Mouse (Mus musculus) CH12.LX (cell line): ENCODE results near the gene Jak1. TPM values are rescaled to one million over a fixed set of nuclear protein-coding genes. Genes with fewer than 3 reads are reported as not detected.

Source experiments
- DNase-seq: peaks from one replicate; pipeline ENCODE4 v3.0.0-alpha.2; 2013; ENCODE audit errors: extremely low read depth
- H3K27ac ChIP-seq: 2 replicates; pipeline ENCODE4 v1.5.1; 2012; ENCODE audit warnings: low read depth, mild to moderate bottlenecking, control low read depth, moderate library complexity; ENCODE audit not compliant: insufficient read depth
- H3K27me3 ChIP-seq: replicated peaks from 2 replicates; pipeline ENCODE3; 2012; ENCODE audit warnings: inconsistent platforms
- H3K36me3 ChIP-seq, 2 experiments: replicated peaks in 1 of 2; 2 replicates each; pipeline versions ENCODE3 to v1.6.1; 2012; ENCODE audit warnings: inconsistent platforms in 1 of 2, low read length in 1 of 2, mild to moderate bottlenecking in 1 of 2, mixed read lengths in 1 of 2, moderate library complexity in 1 of 2; ENCODE audit not compliant: control insufficient read depth in 1 of 2, insufficient read depth in 1 of 2
- H3K4me1 ChIP-seq, 2 experiments: 2 replicates each; pipeline ENCODE4 v1.6.1; 2012; ENCODE audit warnings: inconsistent platforms in 1 of 2, moderate library complexity in 1 of 2; ENCODE audit not compliant: insufficient read depth in 2 of 2, control insufficient read depth in 1 of 2
- H3K4me2 ChIP-seq: 2 replicates; pipeline ENCODE4 v1.6.1; 2012; ENCODE audit warnings: low read depth, mild to moderate bottlenecking, control low read depth; ENCODE audit not compliant: poor library complexity, insufficient read depth, severe bottlenecking
- H3K4me3 ChIP-seq, 3 experiments: fragments of 150-350 bp in 1 of 3; sonication (generic) in 1 of 3; replicated peaks in 1 of 3; 2 replicates each; pipeline versions ENCODE3 to v1.5.1; 2011 to 2012; ENCODE audit warnings: low read depth in 2 of 3, low read length in 2 of 3, mild to moderate bottlenecking in 2 of 3, moderate library complexity in 2 of 3, control low read depth in 1 of 3, improper control_type of control experiment in 1 of 3, inconsistent platforms in 1 of 3, mixed read lengths in 1 of 3; ENCODE audit not compliant: poor library complexity in 1 of 3
- H3K79me2 ChIP-seq: replicated peaks from 2 replicates; pipeline ENCODE4 v1.6.1; 2012; ENCODE audit warnings: mild to moderate bottlenecking, moderate library complexity; ENCODE audit not compliant: control insufficient read depth, poor library complexity, insufficient read depth, severe bottlenecking; ENCODE audit errors: extremely low read depth
- H3K9ac ChIP-seq: 2 replicates; pipeline ENCODE4 v1.6.1; 2012; ENCODE audit warnings: low read depth, mild to moderate bottlenecking, control low read depth, moderate library complexity; ENCODE audit not compliant: insufficient read depth
- H3K9me3 ChIP-seq: replicated peaks from 2 replicates; pipeline ENCODE3; 2012; ENCODE audit warnings: low read length, inconsistent platforms, mixed read lengths
- BHLHE40 ChIP-seq: IDR thresholded peaks from 2 replicates; pipeline ENCODE4 v1.6.1; 2011; ENCODE audit warnings: mild to moderate bottlenecking, low read depth, low read length, improper control_type of control experiment
- CTCF ChIP-seq, 2 experiments: IDR thresholded peaks in 1 of 2; conservative IDR thresholded peaks in 1 of 2; 2 replicates each; pipeline ENCODE4 v1.5.1; 2011 to 2012; ENCODE audit warnings: low read depth in 2 of 2, low read length in 2 of 2, improper control_type of control experiment in 1 of 2, inconsistent platforms in 1 of 2, mild to moderate bottlenecking in 1 of 2, moderate library complexity in 1 of 2
- E2F4 ChIP-seq: IDR thresholded peaks from 2 replicates; pipeline ENCODE4 v1.6.1; 2011; ENCODE audit warnings: low read depth, low read length, improper control_type of control experiment; ENCODE audit not compliant: insufficient replicate concordance
- ETS1 ChIP-seq: conservative IDR thresholded peaks from 2 replicates; pipeline ENCODE4 v1.6.1; 2012; ENCODE audit warnings: low read depth, mild to moderate bottlenecking, inconsistent platforms, low read length, improper control_type of control experiment, moderate library complexity
- GABPA ChIP-seq: IDR thresholded peaks from 2 replicates; pipeline ENCODE4 v1.6.1; 2012; ENCODE audit warnings: low read depth, low read length, improper control_type of control experiment, inconsistent platforms; ENCODE audit not compliant: insufficient replicate concordance
- JUN ChIP-seq: IDR thresholded peaks from 2 replicates; pipeline ENCODE4 v1.6.1; 2011; ENCODE audit warnings: low read depth, mild to moderate bottlenecking, low read length, improper control_type of control experiment, moderate library complexity; ENCODE audit not compliant: insufficient read depth
- MAFK ChIP-seq: IDR thresholded peaks from 2 replicates; pipeline ENCODE4 v1.6.1; 2011; ENCODE audit warnings: low read length, improper control_type of control experiment; ENCODE audit not compliant: insufficient replicate concordance
- MAX ChIP-seq: IDR thresholded peaks from 2 replicates; pipeline ENCODE4 v1.6.1; 2011; ENCODE audit warnings: low read length, improper control_type of control experiment
- MEF2A ChIP-seq: IDR thresholded peaks from 2 replicates; pipeline ENCODE4 v1.6.1; 2014; ENCODE audit warnings: low read depth, mild to moderate bottlenecking, inconsistent platforms, low read length, improper control_type of control experiment, borderline replicate concordance
- MXI1 ChIP-seq: IDR thresholded peaks from 2 replicates; pipeline ENCODE4 v1.6.1; 2011; ENCODE audit warnings: mild to moderate bottlenecking, low read depth, low read length, improper control_type of control experiment
- NELFE ChIP-seq: IDR thresholded peaks from 2 replicates; pipeline ENCODE4 v1.6.1; 2011; ENCODE audit warnings: low read depth, low read length, improper control_type of control experiment
- PAX5 ChIP-seq: IDR thresholded peaks from 2 replicates; pipeline ENCODE4 v1.6.1; 2012; ENCODE audit warnings: low read length, inconsistent platforms, mixed read lengths
- RCOR1 ChIP-seq: conservative IDR thresholded peaks from 2 replicates; pipeline ENCODE4 v1.6.1; 2012; ENCODE audit warnings: low read depth, mild to moderate bottlenecking, inconsistent platforms, low read length, improper control_type of control experiment
- TBP ChIP-seq: conservative IDR thresholded peaks from 2 replicates; pipeline ENCODE4 v1.6.1; 2011; ENCODE audit warnings: low read depth, low read length, improper control_type of control experiment
- TCF12 ChIP-seq: IDR thresholded peaks from 2 replicates; pipeline ENCODE4 v1.6.1; 2014; ENCODE audit warnings: low read depth, mild to moderate bottlenecking, inconsistent platforms, low read length, improper control_type of control experiment
- UBTF ChIP-seq: IDR thresholded peaks from 2 replicates; pipeline ENCODE4 v1.6.1; 2012; ENCODE audit warnings: low read depth, mild to moderate bottlenecking, inconsistent platforms, low read length, improper control_type of control experiment, moderate library complexity
- ZKSCAN1 ChIP-seq: IDR thresholded peaks from 2 replicates; pipeline ENCODE4 v1.6.1; 2012; ENCODE audit warnings: low read depth, inconsistent platforms, low read length, improper control_type of control experiment, borderline replicate concordance
- dilution Hi-C: fragments of 300-500 bp; cut with MboI; formaldehyde crosslinking; loops from 2 replicates; pipeline ENCODE4 v1.14.3; 2020; ENCODE audit warnings: low sequenced_read_pairs; ENCODE audit not compliant: extremely low pct_unique_long_range_greater_than_20kb, extremely low pct_ligation_motif_present
- in situ Hi-C: fragments of 300-500 bp; cut with MboI; formaldehyde crosslinking; loops from 3 replicates; pipeline ENCODE4 v1.14.3; 2019; ENCODE audit warnings: low sequenced_read_pairs, low pct_ligation_motif_present, low pct_unique_long_range_greater_than_20kb, mixed read lengths
- polyA plus RNA-seq: library from polyadenylated mRNA; unstranded; fragments of >175 nt; gene quantifications from 2 replicates; pipeline ENCODE4 v1.2.1, GENCODE M21; 2012; ENCODE audit warnings: low read depth; ENCODE audit not compliant: insufficient read length
- total RNA-seq, 2 experiments: library from RNA; depleted of rRNA; stranded (reverse); fragments of 300-350 nt in 1 of 2; fragments of >200 nt in 1 of 2; gene quantifications; 2 replicates each; pipeline ENCODE4 v1.2.3; 2012 to 2014

Jak1 gene
- total and polyA plus RNA-seq, 3 experiments, result 28.6 to 51.4 (median 33.9) TPM

DNA sequence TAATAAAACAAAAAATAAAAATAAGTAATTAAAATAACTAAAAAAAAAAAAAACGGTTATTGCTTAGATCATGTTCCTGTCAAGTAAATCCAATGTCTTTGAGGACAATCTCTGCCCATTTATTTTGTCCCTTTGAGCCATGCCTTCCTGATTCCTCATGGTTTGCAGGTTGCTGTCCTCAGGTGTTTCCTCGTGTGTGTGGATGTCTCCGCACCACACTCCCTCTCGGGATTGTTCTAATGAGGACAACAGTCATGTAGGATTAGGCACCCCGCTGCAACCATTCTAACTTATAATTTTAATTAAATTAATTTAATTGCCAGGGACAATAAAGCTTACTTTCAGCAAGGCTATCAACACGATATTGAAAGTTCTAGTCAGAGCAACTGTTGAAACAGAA is 21.5 kb upstream of the Jak1 start:
- H3K4me2 ChIP-seq, result no peak overlapping the region
- H3K4me1 ChIP-seq, result 0 out of 4 replicates have a peak, but pooled peaks cover 3% of the 10 kb centered on the region in 2 experiments
- no peak for DNase-seq
- in situ Hi-C loops, result no loop called here
- TF ChIP-seq CTCF (conservative IDR thresholded peaks at IDR 0.05 in 1 of 2, IDR thresholded peaks at IDR 0.05 in 1 of 2; ENCODE audit: low read depth in 2 of 2, low read length in 2 of 2) (no peak), TCF12 (no peak), PAX5 (no peak), E2F4 (no peak), BHLHE40 (no peak), GABPA (no peak), TBP (no peak), JUN (no peak), MXI1 (no peak), NELFE (no peak), ETS1 (no peak), MAX (no peak), MEF2A (no peak)
- no peaks in the 10 kb centered on the region for H3K27me3 ChIP-seq
- H3K36me3 ChIP-seq, result no peaks in the 10 kb centered on the region
- H3K9ac ChIP-seq, result no peak overlapping the region
- H3K27ac ChIP-seq, result no peak overlapping the region
- no peaks in the 10 kb centered on the region for H3K79me2 ChIP-seq
- dilution Hi-C loops, result no loop called here
- no peaks in the 10 kb centered on the region for H3K9me3 ChIP-seq
- no peak overlapping the region for H3K4me3 ChIP-seq

DNA sequence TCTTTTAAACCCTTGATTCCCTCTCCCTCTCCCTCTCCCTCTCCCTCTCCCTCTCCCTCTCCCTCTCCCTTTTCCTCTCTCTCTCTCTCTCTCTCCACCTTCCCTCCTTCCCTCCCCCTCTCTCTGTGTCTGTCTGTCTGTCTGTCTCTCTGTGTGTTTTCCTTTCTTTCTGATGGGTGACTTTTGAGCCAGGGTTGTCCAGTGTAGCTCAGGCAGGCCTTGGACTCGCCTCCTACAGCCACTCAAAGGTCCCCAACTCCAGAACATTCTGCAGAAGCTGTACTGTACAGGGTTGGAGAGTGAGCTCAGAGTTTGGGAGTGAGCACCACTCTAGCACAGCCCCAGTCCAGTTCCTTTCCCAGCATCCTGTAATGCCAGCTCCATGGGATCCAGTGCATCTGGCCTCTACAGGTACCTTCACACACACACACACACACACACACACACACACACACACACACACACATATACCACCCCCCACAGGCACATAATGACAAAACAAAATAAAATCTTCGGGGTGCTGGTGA is 20.9 kb upstream of the Jak1 start:
- in situ Hi-C loops, result no loop called here

More for the DNA sequence above, 20.9 kb upstream of the Jak1 start:
- Histone ChIP-seq H3K36me3 (no peaks in the 10 kb centered on the region), H3K27me3 (no peaks in the 10 kb centered on the region)
- no peak for TF ChIP-seq MXI1
- TF ChIP-seq MAX, result no peak
- no peak for TF ChIP-seq NELFE
- no peak for TF ChIP-seq UBTF
- TF ChIP-seq GABPA, result no peak
- no peak for TF ChIP-seq ZKSCAN1
- no peak for TF ChIP-seq RCOR1
- no peak for TF ChIP-seq MAFK
- TF ChIP-seq, all 38 proteins: peak for 0
- Histone ChIP-seq H3K4me2 (no peak overlapping the region), H3K27ac (no peak overlapping the region), H3K4me3 (no peak overlapping the region), H3K9me3 (no peaks in the 10 kb centered on the region), H3K9ac (no peak overlapping the region), H3K4me1 (0 out of 4 replicates have a peak, but pooled peaks cover 3% of the 10 kb centered on the region in 2 experiments), H3K79me2 (no peaks in the 10 kb centered on the region)
- DNase-seq, result no peak
- dilution Hi-C loops, result no loop called here
